Mouse (Mus musculus) cerebellum, adult 9-11 months (tissue): Measurements from ENCODE around the gene Slco3a1.

Experiments
- DNase-seq: peaks from one replicate; pipeline ENCODE4 v3.0.0; 2022

The Slco3a1 gene

DNA sequence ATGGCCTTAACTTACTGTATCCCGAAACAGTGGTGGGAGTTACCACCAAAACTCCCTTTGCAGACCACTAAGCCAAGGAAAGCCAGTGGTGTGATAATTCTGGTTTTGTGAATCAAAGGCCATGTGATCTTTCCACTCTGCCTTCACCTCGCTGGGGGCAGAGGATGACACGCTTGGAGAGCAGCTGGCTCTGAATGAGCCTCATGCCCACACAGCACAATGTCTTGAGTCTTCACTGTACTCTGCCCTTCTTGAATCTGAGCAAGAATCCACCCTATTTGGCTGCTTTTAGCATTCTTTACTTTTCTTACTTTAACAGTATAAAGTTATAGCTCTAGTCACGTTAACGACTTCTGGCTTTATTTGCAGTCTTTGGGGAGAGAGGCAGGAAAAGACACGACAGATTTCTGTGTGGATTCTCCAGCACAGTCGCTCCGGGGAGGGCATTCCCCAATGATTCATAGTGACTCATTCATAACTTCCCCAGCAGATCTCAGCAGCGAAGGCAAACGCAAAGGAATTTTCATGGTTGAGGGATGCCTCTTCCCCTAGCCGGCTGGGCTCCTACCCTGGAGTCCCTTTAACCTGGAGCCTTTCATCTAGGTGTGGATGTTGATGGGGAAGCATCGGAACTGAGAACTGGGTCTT is 178.1 kb downstream of the Slco3a1 start:
- no peak for DNase-seq

DNA sequence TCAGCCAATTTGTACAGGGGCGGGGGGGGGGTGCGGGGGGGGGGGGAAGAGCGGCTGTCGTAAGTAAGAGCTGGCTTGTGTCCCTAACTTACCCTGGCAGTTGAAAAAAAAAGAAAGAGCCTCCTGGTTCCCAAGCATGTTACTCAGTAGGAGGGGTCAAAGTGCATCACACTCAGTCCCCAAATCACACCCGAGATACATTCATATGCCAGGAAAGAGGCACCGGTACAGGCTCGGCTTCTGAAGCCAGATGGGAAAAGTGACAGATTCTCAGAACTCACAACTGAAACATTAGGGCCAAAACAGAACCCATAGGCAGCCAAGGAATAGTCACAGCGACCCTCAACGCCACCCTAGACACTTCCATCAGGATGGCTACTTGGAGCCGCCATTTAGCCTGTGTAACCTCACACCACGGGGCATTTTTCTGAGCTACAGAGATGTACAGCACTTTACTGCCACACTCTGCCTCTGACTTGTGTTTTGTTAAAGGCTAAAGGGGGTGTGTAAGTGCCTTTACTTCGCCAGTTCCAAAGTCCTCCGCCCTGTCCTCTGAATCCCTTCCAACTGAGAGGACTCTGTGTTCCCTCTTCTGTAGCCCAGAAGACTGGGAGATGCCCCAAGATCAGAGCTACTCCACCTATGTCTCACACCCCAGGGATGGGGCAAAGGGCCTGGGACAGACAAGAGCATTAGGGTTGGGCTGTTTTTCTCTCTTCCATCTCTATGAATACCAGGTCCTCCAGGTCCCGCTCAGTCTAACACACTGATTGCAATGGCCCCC is 179.2 kb downstream of the Slco3a1 start:
- DNase-seq, result no peak

DNA sequence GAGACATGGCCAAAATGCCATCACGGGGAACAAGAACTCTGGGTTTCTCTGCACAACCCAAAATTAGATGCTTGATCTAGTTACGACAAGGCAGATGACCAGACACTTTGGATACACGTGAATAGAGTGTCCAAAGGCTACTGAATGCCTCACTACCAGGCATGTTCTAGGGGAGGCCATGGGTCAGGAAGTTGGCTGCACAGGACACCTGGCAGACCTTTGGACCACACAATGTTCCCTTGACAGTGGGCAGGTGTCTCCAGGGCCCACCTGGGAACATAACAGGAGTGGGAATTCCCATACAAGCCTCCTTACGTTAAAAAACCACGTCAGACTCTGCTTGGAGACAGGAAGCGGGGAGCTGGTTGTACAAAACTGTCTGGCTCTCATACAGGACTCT is 181.5 kb downstream of the Slco3a1 start:
- no peak for DNase-seq

DNA sequence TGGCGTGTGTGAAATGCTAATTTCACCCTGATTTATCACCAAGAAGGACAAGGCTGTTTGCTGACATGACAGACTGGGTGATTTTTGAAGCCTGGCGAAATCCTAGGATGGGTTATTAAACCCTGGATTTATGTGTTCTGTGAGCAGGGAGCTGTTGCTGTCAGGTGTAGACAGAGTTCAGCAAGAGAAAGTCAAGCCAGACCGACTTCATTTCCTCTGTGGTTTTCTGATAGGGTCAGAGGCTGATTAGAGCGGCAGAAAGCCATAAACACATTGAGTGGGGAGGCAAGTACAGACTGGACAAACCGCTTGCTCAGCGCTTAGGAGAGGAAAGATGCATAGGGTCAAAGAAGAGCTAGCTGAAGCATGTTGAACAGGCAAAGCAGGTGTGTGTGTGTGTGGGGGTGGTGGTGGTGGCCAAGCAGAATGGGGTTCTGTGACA is 182.4 kb downstream of the Slco3a1 start:
- DNase-seq, result no peak

DNA sequence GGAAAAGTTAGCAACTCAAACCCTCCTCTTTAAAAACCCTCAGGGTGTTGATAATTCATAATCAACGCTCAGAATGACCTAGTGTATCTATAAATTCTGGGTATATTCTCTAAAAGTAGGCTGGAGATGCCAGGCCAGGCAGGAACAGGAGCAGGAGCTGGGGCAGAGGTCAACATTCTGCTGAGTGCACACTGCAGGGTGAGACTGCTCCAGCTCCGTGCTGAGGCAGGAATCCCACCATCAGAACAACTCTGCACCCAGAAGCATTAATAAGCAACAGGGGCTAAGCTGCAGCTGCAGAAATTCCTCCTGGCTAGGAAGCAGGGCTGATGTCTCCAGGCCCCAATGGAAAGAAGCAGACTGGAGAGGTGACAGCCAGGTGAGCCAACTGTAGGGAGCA is 182.9 kb downstream of the Slco3a1 start:
- DNase-seq, result no peak

DNA sequence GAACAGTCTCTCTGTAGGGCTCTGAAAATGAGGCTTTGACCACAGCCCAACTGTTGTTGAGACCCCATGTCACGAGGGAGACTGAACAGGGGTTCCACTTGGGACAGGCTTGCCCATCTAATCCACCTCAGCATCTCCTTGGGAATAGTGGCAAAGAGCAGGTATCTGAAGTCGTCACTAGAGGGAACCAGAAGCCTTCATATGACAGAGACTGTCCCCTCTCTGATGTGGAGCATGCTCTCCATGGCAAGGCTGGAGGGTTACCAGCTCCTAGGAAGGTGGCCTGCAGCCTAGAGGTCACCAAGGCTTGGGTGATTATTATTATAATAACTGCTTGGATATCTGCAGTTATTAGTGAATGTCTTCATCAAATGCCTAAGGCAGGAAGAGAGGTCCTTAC is 183.4 kb downstream of the Slco3a1 start:
- peak; percentile 74 for DNase-seq

DNA sequence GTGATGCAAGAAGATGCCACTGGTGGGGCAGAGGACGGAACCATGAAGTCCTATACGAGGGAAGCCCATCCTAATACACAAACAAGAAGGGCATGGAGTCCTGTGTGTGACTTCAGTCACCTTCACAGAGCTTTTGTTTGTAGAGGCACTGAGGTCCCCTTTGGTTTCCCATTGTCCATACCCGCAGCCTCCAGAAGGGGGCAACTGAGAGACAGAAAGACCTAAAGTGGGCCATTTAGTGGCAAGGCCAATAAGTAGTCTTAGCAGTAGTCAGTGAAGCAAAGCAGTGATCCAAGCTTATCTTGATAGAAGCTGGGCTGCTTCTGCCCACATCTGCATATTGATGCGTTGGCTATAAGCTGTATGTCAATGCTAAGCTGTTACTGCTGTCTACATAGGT is 184.9 kb downstream of the Slco3a1 start:
- DNase-seq, result no peak

DNA sequence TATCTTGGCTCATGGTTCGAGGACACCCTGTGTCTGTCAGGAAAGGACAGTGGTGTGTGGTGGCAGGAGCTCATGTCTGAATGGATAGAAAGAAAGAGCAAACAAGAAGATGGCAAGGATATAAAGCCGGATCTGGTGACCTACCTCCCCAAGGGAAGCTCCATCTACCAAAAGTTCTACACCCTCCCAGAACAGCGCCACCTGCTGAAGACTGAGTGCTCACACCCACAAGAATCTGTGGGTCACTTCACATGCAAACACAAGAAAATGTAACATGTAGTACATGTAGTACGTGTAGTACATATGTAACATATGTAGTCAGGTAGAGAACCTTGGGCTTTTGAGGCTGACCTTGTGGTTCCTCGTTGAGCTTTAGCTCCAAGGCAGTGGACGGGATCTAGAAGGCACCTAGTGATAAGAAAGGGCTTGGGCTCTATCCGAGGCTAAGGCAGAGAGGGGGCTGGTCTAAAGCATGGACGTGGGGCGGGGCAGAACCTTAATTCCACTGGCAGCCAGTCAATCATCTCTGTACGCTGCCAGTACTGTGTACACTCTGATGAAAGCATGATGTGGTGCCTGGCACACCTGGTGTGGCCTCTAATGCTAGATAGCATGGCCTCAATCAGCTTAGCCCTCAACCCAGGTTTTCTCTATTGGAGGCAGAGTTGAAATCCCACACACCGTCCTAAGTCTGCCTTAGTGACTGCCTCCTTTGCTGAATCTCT is 186.2 kb downstream of the Slco3a1 start:
- DNase-seq, result no peak

DNA sequence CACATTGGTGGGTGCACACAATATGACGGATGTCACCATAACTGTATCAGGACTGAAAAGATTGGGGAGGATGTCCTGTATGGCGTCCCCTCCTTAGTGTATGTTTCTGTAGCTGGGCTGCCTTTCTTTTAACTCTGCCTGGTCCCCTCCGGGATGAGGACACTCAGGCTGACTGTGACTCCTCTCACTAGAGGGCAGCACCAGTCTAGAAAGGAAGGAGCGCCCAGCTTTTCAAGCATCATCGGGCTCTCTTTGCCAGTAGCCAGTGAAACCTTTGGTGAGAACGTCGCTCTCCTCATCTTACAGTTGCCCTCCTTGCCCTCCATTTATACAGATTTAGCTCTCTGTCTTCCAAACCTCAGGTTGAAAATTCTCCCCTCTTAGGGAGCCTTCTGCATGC is 187.2 kb downstream of the Slco3a1 start:
- DNase-seq, result peak; percentile 67

DNA sequence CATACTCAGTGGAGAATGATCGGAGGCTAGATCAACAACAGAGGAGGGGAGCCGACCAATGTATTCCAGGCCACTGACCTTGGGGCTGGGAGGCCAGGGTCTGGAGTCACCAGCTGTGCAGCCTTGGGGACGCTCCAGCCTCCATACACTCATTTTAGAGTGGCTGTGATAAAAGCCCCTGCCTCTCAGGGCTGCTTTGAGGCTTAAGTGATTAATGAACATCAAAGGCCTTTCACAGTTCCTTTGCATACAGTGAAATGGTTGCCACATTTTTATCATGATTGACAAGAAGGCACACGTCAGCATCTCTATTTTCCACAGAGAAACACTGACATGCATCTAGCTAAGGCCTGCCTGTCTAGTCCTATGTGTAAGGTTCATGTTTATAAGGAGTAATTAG is 189.0 kb downstream of the Slco3a1 start:
- DNase-seq, result no peak

DNA sequence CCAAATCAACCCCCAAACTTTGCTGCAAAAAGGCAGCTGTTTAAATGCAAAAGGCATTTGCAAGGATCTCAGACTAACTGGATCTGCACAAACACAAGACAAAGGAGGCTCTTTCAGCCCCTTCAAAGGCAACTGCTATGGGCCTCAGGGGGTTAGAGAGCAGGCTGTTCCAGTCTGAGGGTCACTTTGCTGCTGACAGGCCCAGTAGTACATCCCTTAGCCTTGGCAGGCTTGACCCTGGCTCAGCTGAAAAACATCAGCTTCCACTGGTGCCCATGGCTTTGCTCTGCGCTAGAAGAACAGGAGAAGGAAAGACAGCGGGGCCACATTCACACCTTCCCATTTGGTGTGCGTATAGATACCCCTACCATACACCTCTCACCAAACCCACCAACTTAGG is 189.6 kb downstream of the Slco3a1 start:
- no peak for DNase-seq

DNA sequence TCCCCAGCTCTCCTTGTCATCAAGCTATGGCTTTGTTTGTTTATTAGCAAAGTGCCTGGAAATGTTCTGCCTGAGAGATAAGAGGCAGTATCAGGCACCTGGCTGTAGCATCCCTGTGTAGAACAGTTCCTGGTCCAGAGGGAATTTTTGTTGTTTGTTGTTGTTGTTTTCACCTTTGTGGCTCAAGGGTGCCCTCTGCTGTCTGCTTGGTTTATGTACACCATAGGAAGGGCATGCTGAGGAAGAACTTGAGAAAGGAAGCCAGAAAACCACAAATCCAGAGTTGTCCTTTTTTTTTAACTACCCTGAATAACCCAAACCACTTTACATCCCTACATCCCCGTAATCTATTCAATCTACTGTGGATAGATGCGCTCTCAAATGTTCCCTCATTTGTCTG is 191.1 kb downstream of the Slco3a1 start:
- no peak for DNase-seq

DNA sequence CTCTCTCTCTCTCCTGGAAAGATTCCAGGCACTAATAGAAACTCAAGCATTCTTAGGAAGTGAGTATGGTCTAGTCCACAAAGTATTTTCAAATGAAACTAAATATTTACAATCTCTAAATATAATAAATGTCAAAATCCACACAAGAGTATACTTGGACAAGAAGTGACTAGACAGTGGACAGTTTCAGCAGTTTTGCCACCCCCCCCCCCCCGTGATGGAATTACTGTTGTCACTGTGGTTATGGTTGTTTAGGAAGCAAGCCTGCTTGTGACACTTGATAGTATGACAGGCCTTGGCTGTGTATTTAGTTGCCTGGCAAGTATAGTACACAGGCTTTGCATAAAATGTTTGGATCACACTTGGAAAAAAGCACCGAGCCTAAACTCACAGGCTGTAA is 192.9 kb downstream of the Slco3a1 start:
- DNase-seq, result no peak

DNA sequence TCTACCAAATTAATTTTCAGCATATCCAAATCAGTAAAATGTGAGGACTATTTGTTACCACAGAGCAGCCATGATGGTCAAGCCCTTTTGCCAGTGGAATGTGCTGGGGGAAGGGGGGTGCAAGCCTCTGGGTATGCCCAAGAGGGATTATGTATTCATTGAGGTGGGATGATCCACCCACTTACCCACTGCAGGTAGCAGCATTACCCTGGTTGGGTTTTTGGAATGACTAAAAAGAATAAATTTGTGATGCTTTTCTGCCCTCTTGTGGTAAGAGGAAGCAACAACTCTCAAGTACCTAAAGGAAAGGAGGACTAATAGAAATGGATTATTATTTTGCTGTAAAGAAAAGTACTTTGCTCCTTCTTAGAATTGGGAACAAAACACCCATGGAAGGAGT is 197.6 kb downstream of the Slco3a1 start:
- no peak for DNase-seq

DNA sequence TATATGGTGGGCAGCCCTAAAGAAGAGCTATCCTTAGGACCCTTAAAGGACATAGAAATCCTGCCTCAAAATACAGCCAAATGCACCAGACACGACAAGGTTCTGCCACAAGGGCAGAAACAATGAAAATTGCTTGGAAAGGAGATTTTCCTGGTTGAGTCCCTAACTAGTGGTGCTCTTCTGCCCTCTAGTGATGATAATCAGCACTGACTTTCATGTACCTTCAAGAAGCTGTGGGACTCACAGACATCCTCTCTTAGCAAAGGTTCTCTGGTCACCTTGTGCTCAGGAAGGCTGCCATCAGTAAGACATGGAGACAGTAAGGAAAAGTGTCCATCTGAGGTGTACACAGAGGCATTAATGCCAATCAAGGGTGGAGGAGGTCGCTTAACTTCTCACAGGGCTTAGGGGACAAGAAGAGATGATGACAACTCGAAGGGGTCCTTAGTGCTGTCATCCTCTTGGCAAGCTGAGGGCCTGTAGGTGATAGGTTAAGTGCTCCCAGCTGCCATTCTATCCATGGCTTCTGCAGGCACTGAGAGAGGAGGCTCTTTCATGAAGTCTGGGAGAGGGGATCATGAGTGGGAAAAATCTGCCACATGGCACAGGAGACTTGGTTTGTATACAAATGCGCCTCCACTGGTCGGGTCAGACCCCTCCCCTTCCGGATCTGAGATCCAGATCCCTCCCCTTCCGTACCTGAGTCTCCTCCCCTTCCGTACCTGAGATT is 199.9 kb downstream of the Slco3a1 start:
- DNase-seq, result no peak

DNA sequence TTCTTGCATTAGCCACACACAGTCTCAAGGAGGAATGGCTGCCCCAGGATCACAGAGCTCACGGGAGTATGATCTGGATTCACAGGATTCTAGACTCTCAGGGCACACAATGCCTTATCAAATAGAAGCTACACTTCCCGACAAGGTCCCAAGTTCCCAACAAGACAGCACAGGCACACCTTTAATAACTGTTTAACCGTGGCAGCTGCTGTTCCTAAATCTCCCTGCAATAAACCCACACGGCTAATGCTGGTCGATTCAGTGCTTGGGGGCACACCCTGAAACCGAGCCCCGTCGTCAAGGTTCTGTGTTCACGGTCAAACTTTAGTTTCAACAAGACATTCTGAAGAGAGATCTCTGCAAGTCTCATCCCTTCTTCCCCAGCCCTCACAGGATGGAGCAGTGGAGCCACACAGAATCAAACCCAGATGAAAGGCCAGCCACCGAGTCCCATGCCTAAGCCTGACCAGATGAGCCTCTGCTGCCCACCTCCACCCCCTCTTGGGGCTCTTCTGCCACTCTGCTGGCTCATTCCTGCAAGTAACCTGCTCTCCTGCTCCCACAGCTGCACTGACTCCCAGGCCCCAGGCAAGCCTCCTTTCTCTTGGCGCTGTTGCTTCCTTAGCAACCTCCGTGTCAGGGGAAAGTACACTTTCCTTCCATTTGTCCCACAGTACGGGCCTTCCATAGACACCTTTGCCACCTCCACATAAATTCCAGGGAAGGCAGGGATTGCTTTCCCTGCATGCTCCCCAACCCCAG is 200.7 kb downstream of the Slco3a1 start:
- no peak for DNase-seq

DNA sequence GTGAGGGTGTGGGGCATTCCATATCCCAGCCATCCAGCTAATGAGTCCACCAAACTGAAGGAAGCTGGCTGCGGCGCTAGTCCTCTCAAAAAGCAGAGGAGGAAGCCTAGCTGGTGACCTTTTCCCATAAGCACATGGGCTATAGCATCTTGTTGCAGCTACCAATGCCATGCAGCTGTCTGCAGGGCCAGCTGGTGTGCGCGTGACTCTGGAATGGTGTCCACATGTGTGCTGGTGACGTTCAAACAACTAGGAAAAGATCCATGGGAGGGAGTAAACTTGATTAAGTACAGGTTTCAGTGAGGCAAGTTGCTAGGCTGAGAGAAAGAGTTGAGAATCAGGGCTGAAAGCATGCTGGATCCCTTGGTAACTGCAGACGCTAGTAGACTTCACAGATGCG is 201.3 kb downstream of the Slco3a1 start:
- DNase-seq, result no peak

DNA sequence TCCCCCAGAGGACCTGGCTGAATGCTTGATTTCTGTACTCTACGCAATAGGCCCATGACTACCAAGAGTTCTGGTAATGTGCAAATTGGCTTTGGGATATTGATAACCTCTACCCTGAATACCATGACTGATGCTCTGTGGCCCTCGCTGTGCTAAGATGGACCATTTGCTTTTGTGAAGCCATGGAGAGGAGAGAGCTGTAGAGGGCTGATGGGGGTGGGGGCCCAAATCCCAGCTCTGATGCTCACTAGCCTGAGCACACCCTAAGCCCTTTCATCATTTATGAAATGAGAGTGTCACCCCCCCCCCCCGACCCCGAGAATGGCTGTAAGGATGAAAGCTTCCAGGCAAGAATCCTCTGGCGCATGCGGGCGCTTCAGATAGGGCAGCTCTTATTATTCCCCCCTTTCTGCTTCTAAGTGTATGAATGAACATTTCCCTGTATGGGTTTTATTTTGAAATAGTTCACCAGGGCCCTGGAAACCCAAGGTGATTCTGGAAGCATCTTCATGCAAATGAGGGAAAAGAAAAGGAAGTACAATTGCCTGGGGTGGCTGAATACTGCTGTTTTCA is 206.2 kb downstream of the Slco3a1 start:
- DNase-seq, result no peak

DNA sequence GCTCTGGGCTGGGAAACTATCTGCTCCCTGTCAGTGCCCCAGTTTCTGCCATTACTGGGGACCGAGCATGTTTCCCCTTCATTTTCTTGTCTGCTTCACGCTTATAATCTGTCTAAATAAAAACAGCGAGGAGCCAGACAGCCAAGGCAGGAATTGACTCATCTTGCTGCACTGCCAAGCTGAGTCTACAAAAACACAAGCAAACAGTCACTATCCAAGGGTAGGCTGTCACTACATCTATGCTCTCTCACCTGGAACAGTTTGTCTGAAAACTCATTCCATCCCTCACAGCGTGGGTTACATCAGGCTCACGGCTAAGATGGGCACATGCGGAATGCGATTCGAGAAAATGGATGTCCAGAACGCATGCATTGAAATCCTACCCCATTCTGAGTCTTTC is 207.6 kb downstream of the Slco3a1 start:
- DNase-seq, result no peak

DNA sequence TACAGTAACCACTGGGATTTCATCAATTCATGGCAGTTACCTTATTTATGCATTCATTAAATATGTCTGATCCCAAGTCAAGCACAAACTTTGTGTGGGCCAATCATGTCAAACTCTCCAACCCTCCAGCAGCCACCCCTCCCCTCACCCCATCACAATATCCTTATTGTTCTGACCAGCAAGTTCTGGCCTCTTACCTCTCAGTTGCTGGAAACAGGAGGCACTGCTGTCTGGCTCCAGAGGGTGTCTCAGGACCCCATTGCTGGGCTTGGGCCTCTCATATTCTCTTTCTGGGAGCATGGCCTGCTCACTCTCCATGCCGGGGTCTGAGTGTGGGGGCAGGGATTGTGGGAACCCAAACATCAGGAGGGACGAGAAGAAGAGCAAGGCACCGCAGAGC is 208.1 kb downstream of the Slco3a1 start:
- DNase-seq, result no peak

DNA sequence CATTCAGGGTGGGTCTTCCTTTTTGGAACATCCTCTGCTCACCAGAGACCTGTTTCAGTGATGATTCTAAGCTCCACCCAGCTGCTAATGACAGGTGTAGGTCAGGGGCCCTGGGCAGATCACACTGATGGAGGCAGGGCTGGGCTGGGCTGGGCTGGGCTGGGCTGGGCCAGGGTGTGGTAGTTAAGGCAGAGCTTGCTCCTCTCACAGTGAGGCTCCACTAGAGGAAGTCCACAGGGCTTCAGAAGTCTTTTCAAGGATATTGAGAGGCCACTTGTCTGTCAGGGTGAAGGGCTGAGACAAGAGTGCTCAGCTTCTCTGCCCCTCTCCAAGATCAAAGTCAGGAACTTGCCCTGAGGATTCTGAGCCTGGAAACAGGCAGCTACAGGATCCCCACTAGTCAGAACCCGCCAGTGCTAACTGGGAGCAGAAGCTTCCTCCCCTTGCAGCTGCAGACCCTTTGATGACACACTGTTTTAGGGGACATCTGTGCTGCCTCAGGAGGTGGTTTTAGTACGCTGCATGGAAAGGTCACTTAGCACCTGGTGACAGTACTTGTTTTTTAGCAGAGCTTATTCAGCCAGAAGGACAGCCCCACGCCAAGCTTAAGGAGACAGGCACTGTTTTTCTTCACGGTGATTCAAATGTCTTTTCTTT is 213.3 kb downstream of the Slco3a1 start:
- no peak for DNase-seq
